Mouse (Mus musculus) spleen, postnatal 10 days (tissue): Measurements from ENCODE around the gene Rbfox1.

ENCODE experiments used
- DNase-seq, 2 experiments: peaks; one replicate each; pipeline ENCODE4 v3.0.0; 2021 to 2022; ENCODE audit warnings: low spot score in 2 of 2

Gene Rbfox1

DNA sequence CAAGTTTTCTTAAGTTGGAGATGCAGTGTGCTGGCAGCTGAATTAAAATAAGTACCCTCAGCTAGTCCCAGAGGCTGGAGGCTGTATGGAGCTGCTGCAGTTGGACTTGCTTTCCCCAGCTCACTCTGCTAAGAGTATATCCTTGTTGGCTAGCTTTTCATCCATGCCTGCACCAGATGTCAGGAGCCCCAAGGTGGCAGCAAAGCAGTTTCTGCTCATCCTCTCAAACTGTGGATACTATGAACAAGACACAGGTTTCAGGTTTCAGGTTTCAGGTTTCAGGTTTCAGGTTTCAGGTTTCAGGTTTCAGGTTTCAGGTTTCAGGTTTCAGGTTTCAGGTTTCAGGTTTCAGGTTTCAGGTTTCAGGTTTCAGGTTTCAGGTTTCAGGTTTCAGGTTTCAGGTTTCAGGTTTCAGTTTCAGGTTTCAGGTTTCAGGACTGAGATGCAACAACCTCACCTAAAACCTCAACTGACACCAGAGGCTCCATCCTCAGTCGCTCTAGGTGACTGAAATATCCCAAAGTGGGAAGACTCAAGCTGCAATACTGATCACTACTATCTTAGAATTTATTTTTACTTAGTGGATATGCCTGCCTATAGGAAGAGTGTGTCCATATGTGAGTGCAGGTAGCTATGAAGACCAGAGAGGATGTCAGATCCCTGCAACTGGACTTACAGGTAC, 801.1 kb downstream of the Rbfox1 start:
- DNase-seq, result no peak

DNA sequence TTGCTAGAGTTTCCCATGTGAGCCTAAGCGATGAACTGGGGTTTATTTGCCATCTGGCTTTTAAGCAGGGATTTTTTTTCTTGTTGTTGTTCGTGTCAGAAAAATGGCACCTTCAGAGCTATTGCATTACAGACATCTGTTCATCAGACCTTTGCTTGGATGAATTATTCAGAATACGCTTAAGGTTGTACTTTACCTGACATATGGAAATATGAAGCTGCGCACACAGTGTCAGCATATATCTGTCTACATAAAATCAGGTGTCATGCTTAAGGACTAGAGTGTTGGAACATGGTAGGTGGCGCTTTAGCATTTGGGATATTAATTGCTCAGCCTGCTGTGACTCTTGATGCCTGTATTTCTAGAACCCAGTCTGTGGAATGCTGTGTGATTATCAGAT, 819.7 kb downstream of the Rbfox1 start:
- no peak for DNase-seq

DNA sequence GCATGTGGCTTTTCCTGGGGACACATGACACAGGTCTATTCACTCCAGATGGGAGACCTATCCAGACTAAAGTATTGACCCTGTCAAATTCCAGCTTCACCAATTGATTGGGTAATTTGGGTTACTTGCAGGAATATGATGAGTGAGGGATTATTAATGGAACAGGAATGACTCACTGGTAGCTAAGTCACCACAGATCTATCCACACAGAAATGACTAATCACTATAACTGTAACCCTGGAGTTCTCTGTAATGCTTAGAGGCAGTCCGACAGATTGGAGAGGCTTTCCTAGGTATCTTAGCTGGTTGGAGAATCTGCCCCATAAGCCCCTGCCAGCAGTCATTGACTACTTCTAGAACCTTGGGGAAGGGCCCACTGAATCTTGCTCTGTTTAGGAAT, 827.2 kb downstream of the Rbfox1 start:
- DNase-seq, result no peak

- DNase-seq, result no peak
Observed at GRCm38 (mm10) chr16:6715245-6715644, 830.1 kb downstream of the Rbfox1 start.

- DNase-seq, result no peak
Observed at GRCm38 (mm10) chr16:6716214-6716911, 831.2 kb downstream of the Rbfox1 start.

DNA sequence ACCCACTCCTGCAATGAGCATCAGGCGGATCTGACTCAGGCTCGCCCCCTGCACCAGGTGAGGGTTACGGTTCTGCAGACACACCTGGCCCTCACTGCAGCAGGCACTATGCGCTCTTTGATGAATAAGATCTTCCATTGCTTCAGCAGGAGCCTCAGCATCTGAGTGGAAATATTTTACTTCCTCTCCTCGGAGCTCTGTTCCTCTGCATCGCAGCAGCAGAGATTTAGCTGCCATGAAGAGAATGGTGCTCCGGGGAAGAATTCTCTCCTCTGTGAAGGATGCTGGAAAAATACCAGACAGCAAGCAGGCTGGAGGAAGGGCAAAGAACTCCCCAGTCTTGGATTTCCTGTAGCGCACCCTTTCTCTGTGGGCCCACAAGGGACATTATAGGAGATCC, 833.9 kb downstream of the Rbfox1 start:
- DNase-seq, result no peak

DNA sequence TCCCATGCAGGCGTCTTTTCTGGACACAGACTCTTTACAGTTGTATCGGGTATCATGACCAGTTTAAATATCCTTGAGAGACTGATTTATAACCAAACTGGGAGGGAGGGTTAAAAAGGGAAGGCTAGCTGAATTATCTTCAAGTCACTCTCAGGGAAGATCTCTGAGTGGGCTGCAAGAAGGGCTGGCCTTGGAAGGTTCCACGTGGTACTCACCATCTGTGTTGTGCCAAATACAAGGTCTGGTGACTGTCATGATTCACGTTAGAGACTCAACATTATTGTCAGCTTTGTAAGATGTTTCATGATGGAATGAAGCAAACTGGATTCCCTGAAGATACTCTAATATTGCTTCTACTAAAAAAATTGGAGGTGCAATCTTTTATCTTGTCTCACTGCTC, 847.5 kb downstream of the Rbfox1 start:
- DNase-seq, result no peak

DNA sequence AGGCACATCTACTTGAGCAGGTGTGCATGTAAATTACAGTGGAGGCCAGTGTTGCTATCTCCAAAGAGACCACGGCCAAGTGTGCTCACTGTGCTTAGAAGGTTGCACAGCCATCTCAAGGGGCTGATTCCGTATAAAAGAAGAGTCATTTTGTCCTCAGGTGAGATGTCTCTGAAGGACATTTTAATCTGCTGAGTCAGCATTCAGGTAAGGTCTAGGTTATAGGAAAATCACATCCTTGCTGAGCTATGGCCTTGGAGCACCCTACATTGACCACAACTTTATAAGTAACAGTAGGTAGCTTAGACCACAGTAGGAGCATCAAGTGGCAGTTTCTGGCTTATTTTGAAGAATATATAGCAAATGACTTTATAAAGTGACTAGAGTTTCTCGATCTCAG, 848.3 kb downstream of the Rbfox1 start:
- no peak for DNase-seq

DNA sequence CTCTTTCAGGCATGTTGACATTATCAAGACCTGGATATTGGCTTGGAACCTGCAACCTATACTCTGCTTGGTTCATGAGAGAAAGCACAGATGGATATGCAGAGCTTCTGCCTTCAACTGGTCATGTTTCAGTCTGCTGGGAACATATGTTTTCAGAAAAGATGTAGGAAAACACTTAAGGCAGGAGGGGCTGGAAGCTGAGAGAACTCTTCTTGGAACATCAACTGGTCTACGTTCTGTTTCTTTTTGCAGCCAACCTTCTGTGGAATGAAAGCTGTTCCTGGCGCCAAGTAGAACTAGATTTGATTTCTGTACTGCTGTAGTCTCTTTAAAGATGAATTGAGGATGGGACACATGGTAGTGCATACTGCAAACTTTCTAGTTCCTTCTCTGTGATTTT, 851.4 kb downstream of the Rbfox1 start:
- DNase-seq, result no peak

DNA sequence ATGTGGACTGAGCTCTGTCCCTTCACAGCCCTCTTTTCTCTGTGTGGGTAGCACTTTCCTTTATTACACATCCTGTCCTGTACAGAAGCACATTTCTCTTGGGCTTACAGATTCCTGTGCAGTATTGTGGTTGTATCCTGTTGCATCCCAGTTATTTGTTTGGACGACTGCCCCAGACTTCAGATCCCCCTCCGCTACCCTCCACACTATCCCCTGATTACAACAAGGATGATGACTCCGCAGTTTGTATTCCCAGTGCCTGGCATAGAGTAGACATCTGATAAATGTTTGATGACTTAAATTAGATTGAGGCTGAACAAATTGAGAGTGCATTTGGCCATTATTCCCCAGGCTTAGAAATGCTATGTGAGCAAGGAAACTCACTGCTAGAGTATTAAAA, 851.8 kb downstream of the Rbfox1 start:
- DNase-seq, result no peak

- DNase-seq, result no peak
Observed at GRCm38 (mm10) chr16:6746116-6746515, 861.0 kb downstream of the Rbfox1 start.

DNA sequence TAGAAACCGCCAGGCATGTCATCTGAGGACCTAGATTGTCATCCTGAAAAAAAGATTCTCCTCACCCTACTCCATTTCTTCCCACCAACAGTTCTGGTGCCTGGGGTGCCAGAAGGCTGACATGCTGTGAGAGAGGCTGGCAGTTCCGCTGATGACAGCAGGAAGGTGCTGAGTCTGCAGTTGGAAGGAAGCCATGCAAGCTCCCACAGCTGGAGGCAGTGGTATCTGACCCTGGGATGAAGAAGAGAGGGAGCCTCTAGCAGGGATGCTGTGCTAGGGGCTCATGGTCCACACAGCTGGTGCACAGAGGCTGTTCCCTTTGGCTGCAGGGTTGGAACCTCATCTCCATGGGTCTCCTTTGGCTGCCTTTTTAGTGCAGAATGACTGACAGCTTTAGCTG, 865.3 kb downstream of the Rbfox1 start:
- DNase-seq, result no peak

GRCm38 (mm10) chr16:6754847-6755246, 869.7 kb downstream of the Rbfox1 start:
- no peak for DNase-seq

DNA sequence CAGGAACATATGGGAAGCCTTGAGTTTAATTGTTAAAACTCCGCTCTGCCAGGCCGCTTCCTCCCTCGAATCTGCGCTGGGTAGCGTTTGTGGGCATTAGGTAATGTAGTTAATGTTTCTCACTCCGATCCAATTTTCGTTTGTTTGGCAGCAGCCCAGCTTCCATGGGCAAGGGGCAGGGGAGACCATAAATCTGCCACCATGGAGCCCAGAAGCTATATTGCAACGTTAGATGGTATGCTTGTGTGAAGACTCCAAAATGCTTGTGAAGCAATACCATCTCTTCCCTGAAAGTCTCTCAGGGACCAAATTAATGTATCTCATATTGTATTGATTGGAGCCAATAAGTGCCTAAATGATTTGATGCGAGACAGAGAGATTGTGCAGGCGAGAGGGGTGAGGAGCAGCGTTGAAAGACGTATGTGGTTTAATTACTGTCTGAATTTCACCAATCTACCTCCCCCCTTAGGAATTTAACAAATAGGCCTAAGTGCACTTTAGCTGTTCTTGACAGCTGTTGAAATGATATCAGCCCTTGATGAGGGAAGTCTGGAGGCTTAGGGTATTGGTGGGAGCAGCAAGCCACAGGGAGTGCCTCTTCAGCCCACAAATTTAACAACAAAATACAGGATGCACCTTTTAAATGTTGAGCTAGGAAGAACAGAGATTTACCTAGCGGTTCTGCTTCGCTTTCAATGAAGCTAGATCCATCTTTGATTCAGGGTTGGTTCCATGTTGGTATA, 884.5 kb downstream of the Rbfox1 start:
- no peak for DNase-seq

DNA sequence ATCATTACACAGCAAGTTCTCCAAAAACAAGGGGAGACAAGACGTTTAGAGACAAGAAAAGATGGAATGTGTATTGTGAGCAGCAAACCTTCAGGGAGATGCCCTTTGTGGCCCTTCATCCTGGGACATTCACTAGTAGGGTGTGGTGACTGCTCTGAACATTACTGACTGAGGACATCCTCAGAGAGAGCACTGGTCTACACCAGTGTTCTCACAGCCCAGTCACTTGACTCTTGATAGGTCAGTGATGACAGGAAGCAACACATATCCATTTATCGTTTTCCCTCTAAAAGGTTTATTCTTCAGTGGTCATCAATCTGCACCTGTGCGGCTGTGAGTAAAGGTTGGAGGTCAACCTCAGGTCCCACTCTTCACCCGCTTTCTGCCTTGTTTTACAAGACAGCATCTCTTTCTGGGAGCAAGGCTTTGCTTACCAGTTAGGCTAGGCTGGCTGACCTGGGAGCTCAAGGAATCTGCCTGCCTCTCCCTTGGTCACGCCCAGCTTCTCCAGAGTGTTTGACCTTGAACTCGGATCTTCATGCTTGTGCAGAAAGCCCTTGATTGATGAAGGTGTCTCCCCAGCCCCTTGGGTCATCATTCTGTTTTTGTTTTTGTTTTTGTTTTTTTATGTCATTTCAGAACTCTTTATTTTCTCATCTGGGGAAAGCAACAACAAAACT, 892.5 kb downstream of the Rbfox1 start:
- DNase-seq, result no peak

DNA sequence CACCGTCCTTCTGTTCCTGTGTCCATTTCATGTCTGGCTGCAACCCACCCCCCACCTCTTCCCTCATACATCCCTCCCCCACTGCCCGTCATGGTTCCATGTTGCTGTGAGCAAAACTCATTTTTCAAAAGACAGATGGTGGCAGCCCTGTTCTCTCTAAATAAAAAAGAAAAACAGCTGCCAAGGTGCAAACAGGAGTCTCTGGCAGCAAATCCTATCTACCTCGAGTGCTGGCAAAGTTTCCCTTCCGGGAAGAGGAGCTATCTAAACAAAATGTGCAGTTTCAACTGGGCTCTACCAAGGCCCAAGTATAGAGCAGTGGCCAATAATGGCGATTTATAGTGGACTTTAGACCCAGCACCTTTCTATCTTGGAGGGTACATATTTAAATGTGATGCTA, 899.0 kb downstream of the Rbfox1 start:
- DNase-seq, result no peak

- no peak for DNase-seq
Observed at GRCm38 (mm10) chr16:6785026-6785425, 899.9 kb downstream of the Rbfox1 start.

DNA sequence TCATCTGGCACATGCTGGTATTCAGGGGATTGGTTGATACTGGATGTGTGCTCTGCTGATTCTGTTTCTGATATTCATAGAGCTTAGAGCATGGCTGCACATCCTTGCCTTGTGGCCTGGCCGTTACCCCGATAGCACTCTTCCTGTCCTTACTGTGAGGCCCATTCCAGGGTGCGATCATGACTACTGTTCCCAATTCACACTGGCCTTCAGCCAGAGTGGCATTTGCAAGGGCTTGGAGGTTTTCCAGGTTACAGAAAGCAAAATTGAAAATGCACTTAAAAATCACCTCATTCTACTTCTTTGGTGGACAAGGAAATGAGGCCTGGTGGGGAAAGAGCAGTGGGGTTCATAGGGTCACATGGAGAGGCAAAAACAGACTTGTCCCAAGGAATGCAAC, 906.1 kb downstream of the Rbfox1 start:
- DNase-seq, result no peak

- peak in 1 of 2 experiments; percentile 18 for DNase-seq
Observed at GRCm38 (mm10) chr16:6791655-6792054, 906.5 kb downstream of the Rbfox1 start.

- no peak for DNase-seq
Observed at GRCm38 (mm10) chr16:6806246-6806645, 921.1 kb downstream of the Rbfox1 start.

GRCm38 (mm10) chr16:6807835-6808234, 922.7 kb downstream of the Rbfox1 start:
- no peak for DNase-seq

DNA sequence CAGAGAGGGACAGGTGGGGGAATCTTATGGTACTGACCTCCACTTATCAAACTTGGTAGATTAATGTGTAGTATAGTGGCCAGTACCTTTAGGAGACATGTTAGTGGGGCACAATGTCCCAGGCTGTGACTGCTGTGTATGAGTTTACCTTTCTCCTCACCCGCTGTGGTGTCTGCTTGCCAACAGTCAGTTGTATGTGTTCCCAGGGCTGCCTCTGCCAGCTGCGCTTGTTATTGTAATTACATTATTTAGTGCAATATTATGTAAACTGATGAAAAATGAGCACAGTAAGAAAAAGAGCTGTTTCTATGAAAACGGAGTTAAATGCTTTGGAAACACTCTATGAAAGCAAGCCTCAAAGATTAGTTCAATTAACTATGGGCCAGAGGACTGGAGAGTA, 928.7 kb downstream of the Rbfox1 start:
- no peak for DNase-seq
